Mouse (Mus musculus): ENCODE data around the gene Sema4d. TPM values are rescaled to one million over a fixed set of nuclear protein-coding genes. Genes with fewer than 3 reads are reported as not detected.

Sema4d gene
- total RNA-seq, 4 experiments from 2014 or later, result 79.8 to 99.9 (median 95.4) TPM

DNA sequence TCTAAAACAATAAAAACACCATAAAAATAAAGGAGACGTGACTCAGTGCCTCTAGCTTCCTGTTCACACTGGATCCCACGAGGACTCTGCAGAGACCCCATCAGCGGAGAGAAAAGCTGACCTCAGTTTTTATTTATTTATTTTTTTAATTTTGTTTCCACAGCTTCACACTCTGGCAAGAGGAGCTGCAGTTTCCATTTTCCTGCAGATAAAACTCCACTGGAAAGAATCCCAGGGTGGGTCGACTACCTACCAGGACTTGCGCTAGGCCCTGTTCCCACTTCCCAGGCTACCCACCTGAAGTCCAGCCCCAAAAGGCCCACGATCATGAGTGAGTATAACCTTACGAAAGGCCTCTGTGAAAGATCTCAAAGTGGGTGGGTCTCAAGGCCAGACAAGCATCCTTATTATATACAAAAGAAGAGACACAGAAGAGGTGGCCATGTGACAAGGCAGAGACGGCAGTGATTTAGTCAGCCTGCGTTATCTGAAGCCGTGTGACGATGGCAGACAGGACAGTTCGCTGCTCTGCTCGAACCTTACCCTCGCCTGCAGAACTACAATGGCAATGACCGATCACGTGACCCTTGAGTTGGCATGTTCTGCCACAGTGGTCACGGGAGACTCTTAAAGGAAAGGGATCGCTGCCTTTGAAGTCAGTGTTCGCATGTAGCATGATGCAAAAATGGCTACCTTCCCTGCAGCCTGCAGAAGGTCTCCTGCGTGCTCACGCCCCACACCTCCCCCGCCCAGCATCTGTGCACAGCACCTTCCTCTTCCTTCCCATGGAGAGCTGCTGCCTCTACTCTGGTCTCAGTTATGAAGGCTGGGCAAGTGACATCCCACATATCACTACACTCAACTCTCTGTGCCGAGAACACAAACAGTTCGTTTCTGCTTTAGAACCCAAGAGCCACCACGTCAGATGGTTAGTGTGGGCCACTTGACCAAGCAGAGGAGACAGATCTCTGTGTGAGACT, 14.3 kb downstream of the Sema4d start:
- no peak for DNase-seq (ENCODE audit: low spot score in 2 of 2)

DNA sequence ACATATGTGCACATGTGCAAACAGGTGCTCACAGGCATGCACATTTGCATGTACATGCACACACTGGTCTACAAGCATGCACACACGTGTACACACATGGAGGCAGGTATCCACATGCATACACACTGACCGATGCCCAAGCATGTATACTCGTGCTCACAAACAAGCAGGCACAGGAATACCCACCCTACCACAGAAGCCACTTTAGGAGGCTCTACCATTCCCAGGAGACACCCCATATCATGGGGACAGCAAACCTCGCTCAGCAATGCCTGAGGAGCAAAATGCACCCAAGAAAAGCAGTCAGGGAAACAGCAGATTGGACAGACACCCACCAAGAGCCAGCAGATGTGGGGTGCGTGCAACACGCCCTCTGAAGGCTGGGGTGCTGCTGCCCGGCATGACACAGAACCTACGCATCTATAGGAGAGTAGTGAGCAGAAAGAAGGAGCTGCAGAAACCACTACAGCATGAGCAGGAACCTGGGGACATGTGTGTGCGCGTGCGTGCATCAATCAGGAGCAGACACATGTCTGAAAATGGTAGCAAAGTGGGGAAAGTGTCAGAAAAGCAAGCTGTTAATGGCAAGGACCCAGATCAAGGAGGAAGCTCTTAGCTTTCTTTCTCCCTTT, 15.1 kb downstream of the Sema4d start:
- DNase-seq (ENCODE audit: low spot score in 2 of 2), result peak; percentile 47 to 54

DNA sequence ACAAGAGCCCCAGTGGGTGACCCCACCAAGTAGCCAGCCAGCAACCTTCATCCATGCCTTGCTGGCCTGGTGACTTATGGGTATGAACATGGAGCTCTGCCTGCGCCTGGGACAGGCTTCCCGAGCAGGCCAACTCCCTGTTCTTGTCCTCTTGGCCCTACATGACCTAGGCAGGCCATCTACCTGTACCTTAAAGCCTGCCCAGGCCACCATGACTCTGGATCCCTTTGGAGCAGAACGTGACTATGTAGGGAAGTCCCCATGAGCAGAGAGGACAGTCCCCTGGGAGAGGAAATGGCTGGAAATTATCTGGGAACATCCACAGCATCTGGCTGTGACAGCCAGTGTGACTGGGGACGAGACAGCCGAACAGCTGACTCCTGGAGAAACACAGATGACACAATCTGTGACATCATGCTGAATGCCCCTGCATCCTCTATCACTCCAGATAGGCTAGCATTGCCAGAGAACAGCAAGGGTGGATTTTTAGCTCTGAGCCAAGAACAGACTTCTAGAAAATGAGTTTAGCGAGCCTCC, 15.7 kb downstream of the Sema4d start:
- peak; percentile 58 to 62 for DNase-seq (ENCODE audit: low spot score in 2 of 2)

DNA sequence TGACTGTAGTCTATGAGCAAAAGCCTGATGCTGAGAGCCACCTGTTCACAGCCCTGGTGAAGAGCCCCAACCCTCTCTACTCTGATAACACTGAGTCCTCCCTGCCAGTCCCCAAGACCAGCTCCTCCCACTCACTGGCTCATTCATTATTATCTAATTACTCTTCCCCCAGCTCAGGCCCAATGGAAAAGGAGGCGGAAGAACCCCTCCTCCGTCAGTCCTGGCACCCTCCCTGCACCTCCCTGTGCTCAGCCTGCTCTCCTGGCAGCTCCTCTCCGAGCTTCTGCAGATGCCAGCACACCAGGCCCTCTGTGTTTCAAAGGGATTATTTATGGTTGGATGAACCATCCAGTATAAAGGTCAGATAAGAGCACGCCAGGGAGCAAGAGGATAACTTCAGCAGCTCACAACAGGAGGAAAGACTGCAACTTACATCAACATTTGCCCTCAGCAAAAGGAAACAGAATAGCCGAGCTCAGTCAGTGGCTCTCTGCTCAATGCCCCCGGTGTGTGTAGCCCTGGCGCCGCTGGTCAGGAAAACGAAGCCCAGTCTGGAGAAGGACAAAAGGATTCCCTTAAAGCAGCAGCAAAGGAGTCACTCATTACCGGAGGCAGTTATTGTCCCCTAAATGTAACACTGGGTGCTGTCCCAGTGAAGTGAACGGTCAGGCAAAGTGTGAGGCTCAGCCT, 16.4 kb downstream of the Sema4d start:
- DNase-seq (ENCODE audit: low spot score in 2 of 2), result peak; percentile 80 to 88

DNA sequence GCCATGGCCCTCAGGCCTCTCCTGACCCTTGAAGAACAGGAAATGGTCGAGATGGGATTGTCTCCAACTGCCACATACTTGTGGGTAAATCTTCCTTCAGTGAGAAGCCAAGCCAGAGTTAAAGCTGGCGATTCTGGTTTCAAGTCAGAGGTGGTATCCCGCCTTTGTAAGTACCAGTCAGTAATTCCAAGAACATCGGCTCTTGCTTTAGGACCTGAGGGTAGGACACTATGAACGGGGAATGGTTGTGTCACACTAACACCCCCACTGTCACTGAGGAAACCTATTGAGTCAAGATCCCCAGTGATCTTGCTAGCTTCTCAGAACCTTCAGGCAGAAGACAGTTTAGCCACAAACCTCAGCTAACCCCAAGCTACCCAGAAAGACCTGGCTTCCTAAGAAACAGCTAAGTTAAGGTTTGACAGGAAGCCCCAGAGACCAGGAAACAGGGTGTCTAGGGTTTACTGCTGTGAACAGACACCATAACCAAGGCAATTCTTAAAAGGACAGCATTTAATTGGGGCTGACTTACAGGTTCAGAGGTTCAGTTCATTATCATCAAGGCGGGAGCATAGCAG, 17.3 kb downstream of the Sema4d start:
- DNase-seq (ENCODE audit: low spot score in 2 of 2), result no peak

DNA sequence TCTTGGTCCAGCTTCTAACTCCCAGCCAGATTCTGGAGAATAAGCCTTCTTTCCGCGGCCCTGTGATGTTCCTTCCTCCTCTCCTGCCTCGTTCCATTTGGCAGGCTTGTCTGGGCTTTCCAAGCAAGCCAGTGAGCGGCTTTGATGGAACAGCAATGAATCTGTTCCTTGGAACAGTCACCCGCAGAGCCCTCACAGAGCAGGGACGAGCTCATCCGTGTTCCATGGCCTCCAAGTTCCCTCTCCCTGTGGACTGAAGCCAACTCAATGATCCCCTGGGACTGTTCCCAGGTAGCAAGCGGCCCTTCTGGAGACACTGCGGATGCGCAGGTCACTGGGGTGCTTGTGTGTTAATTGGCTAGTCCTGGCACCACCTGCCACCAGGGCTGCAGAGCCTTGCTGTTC, 21.7 kb downstream of the Sema4d start:
- peak; percentile 75 for DNase-seq (ENCODE audit: low spot score in 2 of 2)

DNA sequence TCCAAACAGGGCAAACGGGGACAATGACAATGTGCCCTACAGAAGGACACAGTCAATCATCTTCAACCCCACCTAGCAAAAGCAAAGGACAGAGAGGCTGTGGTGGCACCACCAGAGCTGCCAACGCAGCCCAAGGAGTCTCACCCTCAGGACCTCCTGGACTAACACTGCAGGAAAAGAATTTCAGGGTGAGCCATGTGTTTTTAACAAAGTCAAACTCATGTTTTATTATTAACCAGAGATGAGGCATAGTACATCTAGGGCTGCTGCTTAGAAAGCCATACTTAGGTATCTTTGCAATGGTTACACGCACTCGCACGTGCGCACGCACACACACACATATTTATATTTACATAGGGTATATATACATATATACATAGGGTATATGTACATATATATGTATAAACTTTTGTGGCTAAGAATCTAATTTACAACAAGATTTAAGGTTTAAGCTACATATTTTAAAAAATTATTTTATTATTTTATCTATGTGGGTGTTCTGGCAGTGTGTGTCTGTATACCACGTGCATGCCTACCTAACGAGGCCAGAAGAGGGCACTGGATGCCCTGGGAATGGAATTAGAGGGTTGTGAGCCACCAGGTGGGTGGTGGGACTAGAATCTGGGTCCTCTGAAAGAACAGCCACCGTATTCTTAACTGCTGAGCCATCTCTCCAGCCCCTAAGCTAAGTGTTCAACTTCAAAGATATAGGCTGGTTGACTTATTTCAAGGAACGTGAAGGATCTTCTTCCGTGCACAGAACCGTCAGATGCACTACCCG, 22.7 kb downstream of the Sema4d start:
- no peak for DNase-seq (ENCODE audit: low spot score in 2 of 2)

DNA sequence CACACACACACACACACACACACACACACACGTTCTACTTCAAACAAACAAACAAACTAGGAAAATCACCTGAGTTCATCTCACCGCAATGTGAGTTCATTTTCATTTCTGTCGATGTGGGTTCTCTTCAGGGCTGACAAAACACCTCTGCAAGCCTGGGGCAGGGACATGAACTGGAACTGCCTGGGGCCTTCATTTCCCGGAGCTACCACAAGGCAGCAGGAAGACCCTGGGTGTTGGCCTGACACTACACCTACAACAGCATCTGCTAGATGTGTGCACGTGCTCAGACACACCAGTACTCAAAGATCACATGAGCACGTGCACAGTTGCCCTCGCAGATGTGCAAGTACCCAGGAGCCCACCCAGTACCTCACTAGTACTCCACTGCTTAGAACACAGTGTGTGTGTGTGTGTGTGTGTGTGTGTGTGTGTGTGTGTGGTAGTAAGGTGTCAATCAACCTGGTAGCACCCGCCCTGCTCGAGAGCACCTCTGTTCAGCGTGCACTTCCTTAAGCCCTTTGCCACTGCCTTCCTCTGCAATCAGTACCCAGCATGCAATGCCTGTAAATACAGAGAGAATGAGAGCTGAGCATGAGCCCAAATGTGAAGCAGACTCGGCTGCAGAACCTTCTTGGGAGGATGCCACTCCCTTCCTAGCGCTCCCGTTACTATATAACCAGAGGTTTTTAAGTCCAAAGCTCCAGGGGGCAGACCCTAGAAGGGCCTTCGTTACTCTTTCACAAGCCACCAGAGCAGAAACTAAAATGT, 25.4 kb downstream of the Sema4d start:
- DNase-seq (ENCODE audit: low spot score in 2 of 2), result no peak

DNA sequence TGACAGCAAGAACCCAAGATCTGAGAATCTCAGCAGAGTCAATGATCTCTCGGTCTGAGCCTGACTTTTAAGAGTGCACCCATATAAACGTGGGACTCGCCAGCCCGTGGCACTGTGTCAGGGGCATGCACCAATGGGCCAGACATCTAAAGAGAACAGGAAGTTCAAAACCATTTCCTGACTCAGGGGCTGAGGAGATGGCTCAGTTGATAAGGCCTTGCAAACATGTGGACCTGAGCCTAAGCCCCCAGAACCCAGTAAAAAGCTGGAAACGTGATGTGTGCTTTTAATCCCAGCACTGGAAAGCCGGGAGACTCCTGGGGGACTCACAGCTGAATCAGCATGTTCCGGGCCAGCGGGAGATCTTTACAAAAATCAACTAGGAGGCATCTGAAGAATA, 26.0 kb downstream of the Sema4d start:
- no peak for DNase-seq (ENCODE audit: low spot score in 2 of 2)

DNA sequence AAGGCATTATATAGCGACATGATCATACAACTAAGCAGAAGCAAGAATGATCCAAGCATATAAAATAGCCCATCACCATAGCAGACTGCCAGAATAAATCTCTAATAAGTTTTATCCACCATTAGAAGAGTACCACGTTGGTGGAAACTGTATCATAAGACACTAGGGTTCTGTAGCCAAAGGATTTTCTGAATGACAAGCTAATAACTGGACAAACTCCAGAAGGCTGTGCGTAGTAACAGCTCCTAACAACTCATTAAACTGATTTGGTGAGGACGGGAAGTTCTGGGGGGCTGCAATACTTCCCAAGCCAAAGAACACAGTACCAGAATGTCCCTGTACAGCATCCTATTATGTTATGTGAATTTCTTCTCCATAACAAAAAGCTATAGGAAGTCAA, 26.8 kb downstream of the Sema4d start:
- DNase-seq (ENCODE audit: low spot score in 2 of 2), result no peak

DNA sequence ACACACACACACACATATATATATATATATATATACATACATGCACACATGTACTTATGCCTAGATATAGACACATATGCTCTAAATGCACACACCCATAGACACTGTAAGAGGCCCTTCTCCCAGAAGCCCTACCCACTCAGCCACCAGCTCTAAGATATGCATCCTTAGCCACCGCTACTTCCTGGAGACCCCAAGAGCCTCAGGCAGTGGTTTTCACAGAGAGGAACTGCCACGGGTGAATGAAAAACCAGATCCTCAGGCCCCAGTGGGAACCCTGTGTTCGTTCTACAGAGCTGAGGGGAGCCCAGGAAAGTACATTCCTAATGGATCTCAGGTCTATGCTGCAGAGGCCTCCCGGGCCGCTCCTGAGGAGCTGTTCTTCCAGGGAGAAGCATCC, 28.2 kb downstream of the Sema4d start:
- DNase-seq (ENCODE audit: low spot score in 2 of 2), result no peak

DNA sequence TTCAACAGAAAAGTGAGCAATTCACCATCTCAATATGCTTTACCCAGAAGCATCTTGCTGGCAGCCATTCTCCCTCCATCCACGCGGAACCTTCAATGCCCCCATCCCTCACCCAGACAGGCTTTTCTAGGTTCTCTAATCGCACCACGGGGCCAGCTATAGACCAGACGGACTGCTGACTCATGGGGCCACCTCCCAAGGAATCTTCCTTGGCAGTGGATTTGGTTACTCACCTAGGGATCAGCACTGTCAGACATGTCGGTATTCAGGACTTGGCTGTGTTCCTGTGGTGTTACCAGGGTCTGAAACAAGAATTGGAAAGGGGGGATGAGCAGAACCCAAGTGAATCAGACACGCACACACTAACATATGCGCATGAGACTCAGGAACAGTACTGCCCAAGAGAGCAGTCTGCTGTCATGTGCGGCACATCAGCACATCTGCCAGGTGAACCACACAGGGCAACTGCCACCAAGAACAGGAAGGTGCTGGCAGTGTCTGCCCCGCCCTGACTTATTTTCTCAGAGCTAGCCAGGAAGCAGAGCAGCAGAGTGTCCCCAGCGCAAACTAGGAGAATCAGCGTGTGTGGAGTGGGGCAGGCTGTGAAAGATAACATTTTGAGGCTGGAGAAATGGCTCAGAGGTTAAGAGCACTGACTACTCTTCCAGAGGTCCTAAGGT, 30.4 kb downstream of the Sema4d start:
- DNase-seq (ENCODE audit: low spot score in 2 of 2), result no peak

DNA sequence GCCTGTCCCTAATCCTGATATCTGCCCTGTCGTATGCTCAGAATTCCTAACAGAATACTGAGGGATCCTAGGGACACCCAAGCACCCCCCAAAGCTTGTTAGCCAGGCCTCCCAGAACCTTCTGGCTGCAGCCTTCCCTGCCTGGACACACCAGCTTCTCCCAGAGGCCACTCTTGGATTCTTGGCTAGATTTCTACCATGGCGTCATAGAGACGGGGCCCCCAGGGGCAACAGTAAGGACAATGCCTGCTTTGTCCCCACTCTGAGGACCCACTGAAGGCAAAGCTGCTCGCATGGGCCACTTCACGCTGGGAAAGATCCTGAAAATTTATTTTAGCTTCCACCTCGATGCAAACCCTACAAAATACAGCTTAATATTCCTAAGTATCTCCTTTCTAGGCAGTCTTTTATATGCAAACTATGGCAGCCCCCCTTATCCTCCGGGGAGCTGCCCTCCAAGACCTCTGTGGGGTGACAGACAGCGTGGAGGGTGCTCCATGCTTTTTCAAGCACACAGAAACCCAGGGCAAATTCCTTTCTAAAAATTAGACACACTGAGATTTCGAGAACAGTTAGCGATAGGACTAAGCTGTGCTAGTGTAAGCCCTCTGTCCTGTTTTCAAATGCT, 32.2 kb downstream of the Sema4d start:
- DNase-seq (ENCODE audit: low spot score in 2 of 2), result peak; percentile 50 to 67

DNA sequence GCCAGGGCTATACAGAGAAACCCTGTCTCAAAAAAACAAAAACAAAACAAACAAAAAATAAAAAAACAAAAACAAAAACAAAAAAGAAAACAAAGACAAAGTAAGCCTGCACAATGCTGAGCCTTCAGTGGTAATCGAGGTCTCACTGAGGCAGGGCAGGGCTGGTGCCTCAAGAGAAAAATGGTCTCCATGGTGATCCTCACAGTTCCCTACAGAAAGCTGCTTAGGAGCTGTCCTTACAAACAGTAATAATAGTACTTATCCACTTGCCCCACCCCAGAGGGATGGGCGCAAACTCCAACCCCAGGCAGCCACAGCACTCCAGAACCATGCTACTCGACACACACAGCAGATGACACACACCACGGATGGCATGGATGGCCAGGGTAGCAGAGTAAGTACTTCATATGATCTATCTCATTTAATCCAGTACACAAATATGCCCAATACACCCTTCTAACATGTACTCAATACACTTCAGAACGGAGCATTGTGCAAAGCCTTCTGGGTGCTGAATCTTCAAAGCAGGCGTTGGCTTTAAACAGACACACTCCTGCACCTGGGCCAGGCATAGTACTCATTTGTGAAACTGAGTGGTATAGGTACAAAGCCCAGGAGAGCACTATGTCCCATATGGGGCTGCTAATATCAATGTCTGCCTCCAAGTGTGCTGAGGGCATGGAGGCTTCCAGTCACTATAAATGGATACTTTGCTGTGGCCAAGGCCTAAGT, 34.1 kb downstream of the Sema4d start:
- no peak for DNase-seq (ENCODE audit: low spot score in 2 of 2)

DNA sequence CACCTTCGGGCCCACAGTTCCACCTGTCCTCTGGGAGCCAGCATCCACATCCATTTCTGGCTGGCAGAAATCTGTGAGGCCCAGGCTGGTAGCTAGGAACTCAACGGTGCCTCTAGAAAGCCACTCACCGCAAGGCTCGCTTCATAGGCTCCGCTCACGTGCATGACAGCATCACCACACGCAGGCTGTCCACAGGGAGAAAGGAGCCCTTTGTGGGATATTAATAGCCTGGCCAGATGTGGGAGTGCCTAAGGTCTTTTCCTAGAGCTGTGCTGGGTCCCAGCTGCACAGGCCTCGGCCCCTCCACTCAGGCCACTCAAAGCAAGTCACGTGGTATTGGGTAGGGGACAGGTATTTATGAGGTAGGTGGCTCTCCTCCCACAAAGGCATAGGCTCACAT, 35.1 kb downstream of the Sema4d start:
- peak in 1 of 2 experiments; percentile 42 for DNase-seq (ENCODE audit: low spot score in 2 of 2)

DNA sequence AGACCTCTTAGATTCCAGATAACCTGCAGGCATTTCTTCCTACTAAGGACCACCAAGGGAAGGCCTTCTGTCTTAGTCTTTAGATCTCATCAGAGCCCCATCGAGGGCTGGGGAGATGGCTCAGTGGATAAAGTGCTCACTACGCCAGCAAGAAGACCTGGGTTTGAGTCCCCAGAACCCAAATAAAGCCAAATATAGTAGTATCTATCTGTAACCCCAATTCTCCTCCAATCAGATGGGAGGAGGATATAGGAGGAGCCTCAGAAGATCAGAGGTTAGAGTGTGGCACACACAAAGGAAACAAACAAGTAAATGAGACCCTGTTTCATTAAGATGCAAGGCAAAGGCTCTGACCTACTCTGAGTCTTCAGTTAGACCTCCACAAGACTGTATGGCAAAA, 36.4 kb downstream of the Sema4d start:
- no peak for DNase-seq (ENCODE audit: low spot score in 2 of 2)

DNA sequence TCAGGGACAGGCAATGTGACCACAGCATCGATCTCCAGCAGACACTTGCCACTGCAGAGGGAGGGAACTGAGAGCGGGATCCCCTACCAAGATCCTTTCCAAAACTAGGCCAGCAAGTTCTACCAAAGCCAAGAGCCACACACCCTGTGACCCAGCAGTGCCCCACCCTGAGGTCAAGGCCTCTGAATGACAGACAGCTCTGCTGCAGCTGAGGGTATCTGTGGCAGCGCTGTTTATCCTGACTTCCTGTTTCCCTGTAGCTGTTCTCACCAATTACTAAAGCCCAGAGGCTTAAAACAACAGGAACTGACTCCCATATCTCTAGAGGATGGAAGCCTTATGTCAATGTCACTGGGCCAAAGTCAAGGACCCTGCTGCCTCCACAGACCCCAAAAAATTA, 37.0 kb downstream of the Sema4d start:
- no peak for DNase-seq (ENCODE audit: low spot score in 2 of 2)

DNA sequence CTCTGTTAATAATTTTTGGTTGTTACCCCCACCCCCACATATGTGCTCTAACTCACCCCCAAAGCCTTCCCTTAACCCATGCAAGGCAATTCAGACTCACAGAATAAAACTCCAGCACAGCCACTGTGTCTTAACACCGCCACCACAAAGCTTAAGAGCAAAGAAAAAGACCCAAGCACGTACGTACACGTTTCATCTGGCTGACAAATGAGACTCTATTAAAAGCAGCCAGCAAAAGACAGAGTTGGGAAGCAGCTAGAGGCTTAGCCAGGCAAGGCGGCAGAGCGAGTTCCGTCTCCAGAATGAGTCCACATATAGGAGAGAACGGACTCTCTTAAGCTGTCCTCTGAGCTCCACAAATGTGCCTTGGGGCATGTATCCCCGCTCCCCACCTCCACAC, 37.5 kb downstream of the Sema4d start:
- DNase-seq (ENCODE audit: low spot score in 2 of 2), result no peak
